Mouse (Mus musculus) left cerebral cortex, postnatal 25 days (tissue): ENCODE measurements around the gene Ptn. TPM values are rescaled to one million over a fixed set of nuclear protein-coding genes. Genes with fewer than 3 reads are reported as not detected.

ENCODE experiments used
- DNase-seq, 2 experiments: peaks; one replicate each; pipeline ENCODE4 v3.0.0; 2022; ENCODE audit warnings: low spot score in 2 of 2, mixed read lengths in 1 of 2
- intact Hi-C: fragments of 180-260 bp; cut with DNase I; formaldehyde crosslinking; loops from one replicate; pipeline ENCODE4 v1.15.1; 2025
- total RNA-seq, 2 experiments: library from RNA; stranded (reverse); gene quantifications; 2 replicates each; pipeline ENCODE4 v1.2.3; 2021

Gene Ptn
- total RNA-seq, 2 experiments from 2014 or later, result 440 to 472 TPM

- intact Hi-C loops, result loop anchor here (1.0 to 10.0 kb wide), 3 partner anchors 84 to 216 kb away; no protein-coding TSS in a partner anchor
- peak; percentile 57 to 72 for DNase-seq
Observed at GRCm38 (mm10) chr6:36819019-36819783, 9.2 kb upstream of the Ptn start.

DNA sequence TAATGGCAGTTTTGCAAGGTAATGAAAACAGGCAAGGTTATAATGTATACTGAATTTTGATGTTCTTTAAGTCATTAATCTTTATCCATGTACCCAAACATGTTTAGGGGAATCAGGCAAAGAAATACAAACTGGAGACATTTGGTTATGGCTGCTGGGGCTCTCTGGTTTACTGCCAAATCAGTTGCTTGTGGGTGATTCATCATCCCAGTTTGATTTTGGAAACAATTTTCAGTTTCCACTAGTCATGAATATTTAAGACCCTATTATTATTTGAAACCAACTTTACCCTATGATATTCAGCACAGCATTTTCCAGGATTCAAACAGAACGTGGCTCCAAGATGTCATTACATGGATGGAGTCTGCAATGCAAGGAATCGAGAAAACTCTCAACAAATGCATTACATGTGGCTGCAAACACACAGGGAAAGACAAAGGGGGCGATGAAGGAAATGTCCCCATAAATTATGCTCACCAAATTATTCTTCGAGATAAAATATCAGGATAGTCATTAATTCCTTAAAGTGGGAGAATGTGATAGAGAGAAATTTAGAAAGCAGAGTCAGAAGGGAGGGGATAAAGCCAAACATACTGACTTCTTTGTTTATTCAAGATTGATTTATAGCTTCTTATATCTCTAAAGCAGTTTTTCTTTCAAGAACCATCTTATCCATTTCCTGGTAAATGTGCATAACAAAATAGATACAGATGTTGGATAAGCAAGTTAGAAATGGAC, 8.4 kb upstream of the Ptn start:
- intact Hi-C loops, result loop anchor here (1.0 to 10.0 kb wide), 3 partner anchors 85 to 216 kb away; no protein-coding TSS in a partner anchor
- DNase-seq, result no peak

GRCm38 (mm10) chr6:36816666-36817065, 6.6 kb upstream of the Ptn start:
- intact Hi-C loops, result loop anchor here (2.0 to 10.0 kb wide), 3 partner anchors 26 to 218 kb away; no protein-coding TSS in a partner anchor
- DNase-seq, result no peak

DNA sequence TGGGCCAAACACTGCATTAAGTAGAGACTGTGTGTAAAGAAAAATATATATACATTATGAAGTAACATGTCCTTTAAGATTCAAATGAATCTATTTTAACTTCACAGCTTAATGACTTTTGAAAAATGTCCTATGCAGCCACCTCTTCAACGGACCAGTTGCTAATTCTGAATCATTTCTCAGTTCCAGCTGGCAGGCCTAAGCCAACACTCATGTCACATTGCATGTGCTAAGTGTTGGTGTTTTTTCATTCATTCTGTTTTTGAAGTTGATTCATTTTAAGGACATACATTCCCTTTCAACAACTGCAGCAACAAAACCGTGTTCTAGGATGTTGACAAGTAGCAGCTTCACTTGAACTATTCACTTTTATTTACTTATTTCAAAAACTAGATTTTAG, 6.0 kb upstream of the Ptn start:
- peak in 1 of 2 experiments; percentile 72 for DNase-seq
- intact Hi-C loops, result loop anchor here (2.0 to 10.0 kb wide), 3 partner anchors 27 to 219 kb away; no protein-coding TSS in a partner anchor

DNA sequence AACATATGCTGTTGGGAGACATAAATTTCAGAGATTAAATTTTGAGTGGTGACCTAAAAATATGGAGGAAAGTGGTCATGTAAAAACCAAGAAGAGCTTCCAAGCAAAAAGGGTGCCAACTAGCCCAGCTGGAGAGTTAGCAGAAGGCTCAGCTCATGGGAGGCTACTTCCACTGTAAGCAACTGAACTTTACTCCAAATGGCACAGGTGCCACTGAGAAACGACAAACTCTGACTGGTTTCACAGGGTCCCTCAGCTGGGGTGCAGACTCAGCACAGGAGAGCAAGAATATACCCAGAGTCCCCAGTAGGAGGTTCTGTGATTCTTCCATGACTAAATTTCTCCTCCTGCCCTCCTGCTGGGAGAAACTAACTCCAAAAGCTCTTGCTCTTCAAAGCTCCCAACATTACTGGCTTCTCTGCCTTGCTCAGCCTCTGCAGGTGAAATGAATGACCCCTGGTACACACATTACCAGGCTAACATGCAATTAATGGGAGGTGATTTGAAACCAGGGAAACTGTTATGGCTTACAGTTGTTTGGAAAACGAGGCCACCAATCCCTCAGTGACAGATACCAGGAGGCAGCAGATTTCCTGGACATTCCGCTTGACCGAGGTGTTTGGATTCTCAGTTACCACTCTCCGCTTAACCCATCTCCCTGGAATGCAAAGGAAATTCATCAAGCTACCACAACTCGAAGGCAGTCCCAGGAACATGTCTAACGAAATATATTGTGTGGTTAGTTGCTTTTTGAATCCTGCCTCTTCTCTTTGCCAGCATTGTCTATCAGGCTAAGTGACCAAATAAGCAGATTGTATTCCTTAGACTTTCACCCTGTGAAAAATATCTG, 2.9 kb upstream of the Ptn start:
- intact Hi-C loops, result loop anchor here (10.0 kb wide), 2 partner anchors 208 to 222 kb away; no protein-coding TSS in a partner anchor
- DNase-seq, result no peak

DNA sequence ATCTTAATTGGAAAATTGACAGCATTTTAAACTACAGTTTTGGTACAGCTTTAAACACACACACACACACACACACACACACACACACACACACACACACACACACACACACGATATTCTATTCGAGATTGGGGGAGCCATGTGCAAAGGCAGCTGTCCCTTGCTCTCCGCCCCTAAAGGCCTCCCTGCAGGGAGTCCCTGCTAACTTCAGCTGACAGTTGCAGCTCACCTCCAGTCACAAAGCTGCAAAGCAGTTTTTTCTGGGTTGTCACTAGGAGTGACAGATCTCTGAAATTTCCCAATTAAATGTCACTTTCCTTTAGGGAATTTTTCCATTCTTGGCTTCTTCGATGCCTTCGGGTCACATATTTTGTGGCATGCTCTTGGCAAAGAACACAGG, 428 bp upstream of the Ptn start:
- intact Hi-C loops, result loop anchor here (10.0 kb wide), 2 partner anchors 206 to 224 kb away; no protein-coding TSS in a partner anchor
- DNase-seq, result no peak

GRCm38 (mm10) chr6:36809311-36809726, 701 bp downstream of the Ptn start:
- intact Hi-C loops, result loop anchor here (2.0 kb wide), 2 partner anchors 33 to 93 kb away; no protein-coding TSS in a partner anchor
- DNase-seq, result peak; percentile 44 to 70

- no peak for DNase-seq
- intact Hi-C loops, result loop anchor here (2.0 kb wide), 2 partner anchors 32 to 94 kb away; no protein-coding TSS in a partner anchor
Observed at GRCm38 (mm10) chr6:36808306-36809058, 1.5 kb downstream of the Ptn start.

GRCm38 (mm10) chr6:36806906-36807305, 3.1 kb downstream of the Ptn start:
- intact Hi-C loops, result no loop called here

GRCm38 (mm10) chr6:36800309-36800946, 9.6 kb downstream of the Ptn start:
- intact Hi-C loops, result no loop called here
- no peak for DNase-seq

More at GRCm38 (mm10) chr6:36806906-36807305, 3.1 kb downstream of the Ptn start:
- no peak for DNase-seq

DNA sequence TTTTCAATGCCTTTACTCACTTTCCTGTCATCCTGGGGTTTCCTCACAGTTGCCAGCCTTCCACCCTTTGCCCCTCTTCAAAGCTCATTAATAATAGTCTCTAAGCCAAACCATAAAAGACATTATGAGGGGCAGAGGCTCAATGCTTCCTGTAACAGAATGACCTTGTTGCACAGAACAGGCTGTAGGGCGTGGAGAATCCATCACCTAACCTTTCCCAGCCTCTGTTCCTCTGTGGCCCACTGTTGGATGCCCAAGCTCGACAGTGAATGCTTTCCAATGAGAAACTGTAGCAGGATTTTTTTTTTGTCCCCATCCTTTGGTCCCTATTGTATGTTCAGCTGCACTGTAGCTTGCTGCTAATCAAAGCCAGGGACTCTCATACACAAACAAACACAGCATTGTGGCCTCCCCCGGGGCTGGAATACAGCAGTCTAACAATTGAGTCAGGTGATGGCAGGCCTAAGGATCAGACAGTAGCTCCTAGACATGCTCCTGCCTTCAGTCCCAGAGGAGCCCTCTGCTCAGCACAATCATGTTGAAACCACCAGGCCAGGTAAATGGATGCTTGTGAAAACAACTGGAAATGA, 12.9 kb downstream of the Ptn start:
- no peak for DNase-seq
- intact Hi-C loops, result no loop called here

- intact Hi-C loops, result no loop called here
- no peak for DNase-seq
Observed at GRCm38 (mm10) chr6:36794535-36794934, 15.5 kb downstream of the Ptn start.

- no peak for DNase-seq
- intact Hi-C loops, result no loop called here
Observed at GRCm38 (mm10) chr6:36793775-36794174, 16.2 kb downstream of the Ptn start.

DNA sequence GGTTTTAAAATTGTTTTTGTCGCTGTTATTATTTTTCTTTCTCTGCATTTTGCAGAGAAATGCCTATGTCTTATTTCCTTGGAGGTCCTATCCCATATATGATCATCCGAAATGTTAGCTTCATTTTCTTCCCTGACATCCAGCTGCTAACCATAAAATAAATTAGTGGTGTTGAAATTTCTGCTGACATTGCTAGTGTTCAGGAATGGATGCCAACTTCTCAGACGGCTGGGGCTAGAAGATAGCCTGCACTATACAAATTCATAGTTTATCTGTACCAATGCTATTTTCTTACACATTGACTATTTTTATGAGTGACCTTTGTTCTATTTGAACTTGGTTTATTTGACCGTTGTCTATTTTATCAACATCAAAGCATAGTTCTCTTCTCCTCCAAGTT, 20.8 kb downstream of the Ptn start:
- intact Hi-C loops, result no loop called here

DNA sequence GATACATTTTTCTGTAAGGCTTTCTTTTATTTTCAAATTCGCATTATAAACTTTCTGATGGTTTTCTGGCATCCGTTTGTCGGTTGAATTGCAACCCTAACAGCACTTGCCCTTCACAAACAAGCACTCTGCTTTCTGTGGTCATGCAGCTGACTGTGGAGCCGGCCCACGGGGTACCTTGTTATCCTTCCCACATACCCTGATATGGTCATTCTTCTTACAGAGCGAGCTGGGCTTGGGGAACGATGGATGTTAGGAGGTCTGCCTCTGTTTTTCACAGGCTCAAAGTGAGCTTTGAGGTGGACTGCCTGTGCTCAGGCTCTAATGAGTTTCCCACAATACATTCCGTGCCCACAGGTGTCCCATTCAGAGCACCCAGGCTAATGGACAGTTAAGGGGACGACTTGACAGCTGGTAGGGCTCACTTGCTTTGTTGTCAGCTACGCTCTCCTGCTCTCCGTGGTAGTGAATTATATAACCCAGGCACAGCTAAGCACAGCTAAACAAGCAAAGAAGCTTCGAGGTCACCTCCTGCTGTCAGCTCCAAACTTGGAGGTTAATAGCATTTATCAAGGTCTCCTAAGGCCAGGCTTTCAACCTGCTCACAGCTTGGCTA, 21.3 kb downstream of the Ptn start:
- intact Hi-C loops, result no loop called here
- no peak for DNase-seq

More for the DNA sequence above, 20.8 kb downstream of the Ptn start:
- no peak for DNase-seq

GRCm38 (mm10) chr6:36784682-36785208, 25.3 kb downstream of the Ptn start:
- intact Hi-C loops, result no loop called here
- no peak for DNase-seq

- DNase-seq, result no peak
- intact Hi-C loops, result no loop called here
Observed at GRCm38 (mm10) chr6:36782481-36782880, 27.5 kb downstream of the Ptn start.
